Comparison of ENCODE assay signal across 21 mouse cellular contexts in genomic region chr17:46022427-46022826, GRCm38 (mm10).
"Had no signal": no experiment of that assay in that cellular context is flagged by ENCODE, and none has a peak within 500 bp of the region (broad histone marks: within the 10 kb centered on the region; RNA-seq: fewer than 3 reads in every experiment).

No protein-coding gene starts in this region.

- DNase-seq: kidney, adult 11 months; kidney, adult 8-10 months; kidney, postnatal 10 days; kidney, postnatal 36 days; layer of hippocampus, postnatal 36 days; lung, adult 18-20 months; lung, postnatal 10 days; lung, postnatal 36 days; retina, postnatal 1 day; right cerebral cortex, postnatal 25 days; spleen, adult 18-20 months; thymus, adult 2 months; thymus, postnatal 14 days; thymus, postnatal 4 days had no signal

- H3K4me3 ChIP-seq: kidney, embryonic 15.5 days; left cerebral cortex, adult 2 months; lung, embryonic 15.5 days; midbrain, embryonic 15.5 days had no signal

- ATAC-seq: midbrain, embryonic 15.5 days had no signal

- H3K27me3 ChIP-seq: kidney, embryonic 15.5 days; lung, embryonic 15.5 days; midbrain, embryonic 15.5 days had no signal

- H3K9ac ChIP-seq: kidney, embryonic 15.5 days; liver, embryonic 14.5 days; lung, embryonic 15.5 days; midbrain, embryonic 15.5 days had no signal

- H3K4me2 ChIP-seq: kidney, embryonic 15.5 days; liver, embryonic 11.5 days; lung, embryonic 15.5 days; midbrain, embryonic 11.5 days; midbrain, embryonic 15.5 days had no signal

- H3K9me3 ChIP-seq: kidney, embryonic 15.5 days; lung, embryonic 15.5 days; midbrain, embryonic 15.5 days had no signal

- H3K27ac ChIP-seq: kidney, embryonic 15.5 days; left cerebral cortex, adult 2 months; liver, embryonic 14.5 days; lung, embryonic 15.5 days; midbrain, embryonic 15.5 days had no signal
